Mouse (Mus musculus) neutrophil, adult 65 days (primary cell): Measurements from ENCODE around the gene Slc2a9. TPM values are rescaled to one million over a fixed set of nuclear protein-coding genes. Genes with fewer than 3 reads are reported as not detected.

Experiments used
- total RNA-seq: library from RNA; stranded (reverse); gene quantifications from 2 replicates; pipeline ENCODE4 v1.2.4, GENCODE M21; 2023

The Slc2a9 gene
- 21.4 and 26.3 TPM in 2 replicates for total RNA-seq

DNA sequence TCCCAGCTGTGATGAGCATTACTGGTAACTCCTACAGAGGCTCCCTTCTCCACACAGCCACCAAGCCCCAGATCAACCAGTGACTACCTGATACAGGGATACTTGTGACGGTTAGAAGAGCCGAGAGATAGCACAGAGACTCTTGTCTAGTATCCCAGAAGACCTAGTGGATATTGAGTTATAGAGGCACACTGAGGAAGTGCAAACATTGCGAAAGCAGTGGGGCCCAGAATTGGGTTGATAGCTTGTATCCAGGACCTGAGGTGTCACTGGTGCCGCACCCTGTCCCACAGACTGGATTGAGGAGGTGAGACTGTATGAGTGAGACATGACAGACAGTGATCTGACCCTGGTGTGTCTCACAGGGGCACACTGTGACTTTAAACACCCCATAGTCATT, at the start of gene Slc2a9:
TSS of gene Slc2a9 (minus strand) at position 152 of the 400 bp plus-strand sequence.

DNA sequence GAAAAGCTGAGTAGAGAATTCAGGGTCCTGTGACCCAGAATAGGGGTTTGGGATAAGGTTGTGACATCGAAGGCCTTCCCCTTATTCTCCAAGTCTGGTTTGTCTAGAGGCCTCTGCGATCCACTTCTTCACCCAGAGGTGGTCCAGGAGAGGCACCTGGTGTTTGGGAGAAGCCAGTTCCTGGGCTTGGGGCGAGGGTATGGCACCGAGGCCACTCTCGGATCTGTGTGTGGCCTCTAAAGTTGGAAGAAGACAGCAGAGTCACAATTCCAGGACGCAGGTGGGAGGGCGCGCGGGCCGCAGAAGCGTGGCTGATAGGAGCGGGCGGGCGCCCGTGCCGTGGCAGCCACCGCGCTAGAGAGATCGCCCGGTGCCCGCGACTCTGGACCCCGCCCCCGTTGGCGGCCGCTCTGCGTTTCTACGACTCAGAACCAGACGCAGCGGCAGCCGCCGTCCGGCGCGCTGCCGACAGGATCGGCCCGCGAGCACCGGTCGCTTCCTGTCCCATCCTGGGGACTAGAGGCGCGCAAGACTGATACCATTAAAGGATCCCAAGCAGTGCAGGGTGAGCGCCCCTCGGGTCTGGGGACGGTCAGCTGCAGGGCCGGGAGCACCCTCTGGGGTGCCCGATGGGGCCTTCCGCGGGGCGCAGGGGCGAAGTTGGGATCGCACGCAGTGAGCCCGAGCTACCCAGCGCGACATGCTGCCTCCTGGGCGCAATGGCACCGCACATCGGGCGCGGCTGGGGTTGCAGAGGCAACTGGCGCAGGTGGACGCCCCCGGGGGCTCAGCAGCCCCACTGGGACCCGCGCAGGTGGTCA, 183.8 kb downstream of the Slc2a9 start, which contains the start of gene Drd5:
TSS of gene Drd5 (plus strand) at position 402 of the 821 bp plus-strand sequence.

Other genes with a start within 250 kb of the Slc2a9 start
- 48.4 and 54.8 TPM in 2 replicates for gene Tmem128, start 243.0 kb downstream of the Slc2a9 start, total RNA-seq
- not detected in 2 replicates for gene Otop1, start 227.2 kb downstream of the Slc2a9 start, total RNA-seq
- not detected in 2 replicates for gene Drd5, start 183.8 kb downstream of the Slc2a9 start, total RNA-seq
- 429 and 489 TPM in 2 replicates for gene Wdr1, start 60.1 kb upstream of the Slc2a9 start, total RNA-seq
- gene Zfp518b, start 181.7 kb upstream of the Slc2a9 start, total RNA-seq = 3.4 and 4.0 TPM in 2 replicates